Mouse (Mus musculus) adrenal gland, postnatal 36 days (tissue): ENCODE results near the gene Pdgfd. TPM values are rescaled to one million over a fixed set of nuclear protein-coding genes. Genes with fewer than 3 reads are reported as not detected.

Experiments
- DNase-seq, 2 experiments: peaks; one replicate each; pipeline ENCODE4 v3.0.0; 2021; ENCODE audit warnings: mixed read lengths in 1 of 2
- total RNA-seq, 2 experiments: library from RNA; stranded (reverse); gene quantifications; 2 replicates each; pipeline ENCODE4 v1.2.3; 2021

Pdgfd gene
- total RNA-seq, 2 experiments from 2014 or later: 26.3 to 44.8 TPM

DNA sequence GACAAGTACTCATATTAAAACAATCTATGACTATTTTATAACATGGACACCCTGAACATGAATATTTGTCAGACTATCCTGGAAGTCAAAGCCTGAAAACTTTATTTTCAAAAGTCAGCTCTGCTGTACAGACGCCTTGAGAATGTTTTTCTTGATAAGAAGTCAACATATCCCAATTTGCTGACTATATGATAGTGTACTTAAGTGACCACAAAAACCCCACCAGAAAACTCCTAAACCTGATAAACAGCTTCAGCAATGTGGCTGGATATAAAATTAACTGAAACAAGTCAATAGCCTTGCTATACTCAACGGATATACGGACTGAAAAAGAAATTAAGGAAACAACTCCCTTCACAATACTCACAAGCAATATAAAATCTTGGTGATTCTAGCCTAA is 137.5 kb downstream of the Pdgfd start:
- DNase-seq: no peak

DNA sequence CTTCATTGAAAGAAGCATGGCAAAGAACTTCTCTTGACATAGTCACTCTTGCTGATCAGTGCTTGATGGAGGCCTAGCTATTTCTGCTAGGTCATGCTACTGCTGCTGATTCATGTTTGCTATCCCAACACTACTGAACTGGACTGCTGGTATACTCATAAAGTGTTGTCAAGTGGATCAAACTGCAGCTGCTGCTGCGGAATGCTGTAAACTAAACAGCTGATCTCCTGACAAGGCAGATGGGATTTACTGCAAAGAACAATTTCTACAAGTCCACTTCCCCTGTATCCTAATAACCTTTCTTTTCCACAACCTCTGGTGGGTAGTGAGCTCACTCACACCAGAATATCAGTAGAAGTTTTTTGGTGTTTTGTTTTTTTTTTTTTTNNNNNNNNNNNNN is 148.7 kb downstream of the Pdgfd start:
- no peak for DNase-seq

DNA sequence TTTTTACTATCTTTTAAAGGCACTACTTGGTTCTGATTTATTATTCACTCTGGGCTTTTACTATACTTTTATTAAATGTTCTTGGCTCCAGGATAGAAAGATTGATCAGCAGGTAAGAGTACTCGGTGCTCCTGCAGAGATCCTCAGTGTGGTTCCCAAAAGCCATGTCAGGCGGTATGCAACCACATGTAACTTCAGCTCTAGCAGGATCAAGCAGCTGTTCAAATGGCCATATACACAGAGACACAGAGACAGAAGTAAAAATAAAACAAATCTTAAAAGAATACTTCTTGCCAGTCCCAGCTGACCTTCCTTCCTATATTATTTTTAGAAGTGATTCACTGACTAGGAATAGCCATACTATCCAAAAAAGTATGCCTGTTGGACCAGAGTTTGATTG is 157.0 kb downstream of the Pdgfd start:
- no peak for DNase-seq

DNA sequence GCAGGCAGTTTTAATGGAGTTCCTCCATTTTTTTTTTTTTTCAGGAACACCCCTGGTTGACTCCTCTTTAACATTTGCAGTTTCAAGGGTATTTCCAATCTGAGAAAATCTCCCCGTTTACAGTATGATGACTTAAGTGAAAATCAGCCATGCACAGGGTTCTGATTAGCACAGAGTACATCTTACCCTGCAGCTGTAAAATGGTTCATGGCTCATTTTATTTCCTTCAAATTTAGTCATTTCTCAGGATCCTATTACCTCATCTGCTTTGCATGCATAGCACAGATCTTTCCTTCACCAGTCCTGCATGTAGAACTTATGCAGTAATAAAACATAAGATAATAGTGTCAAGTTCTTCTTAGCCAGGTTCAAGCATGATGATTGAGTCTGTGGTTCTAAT is 165.1 kb downstream of the Pdgfd start:
- no peak for DNase-seq

DNA sequence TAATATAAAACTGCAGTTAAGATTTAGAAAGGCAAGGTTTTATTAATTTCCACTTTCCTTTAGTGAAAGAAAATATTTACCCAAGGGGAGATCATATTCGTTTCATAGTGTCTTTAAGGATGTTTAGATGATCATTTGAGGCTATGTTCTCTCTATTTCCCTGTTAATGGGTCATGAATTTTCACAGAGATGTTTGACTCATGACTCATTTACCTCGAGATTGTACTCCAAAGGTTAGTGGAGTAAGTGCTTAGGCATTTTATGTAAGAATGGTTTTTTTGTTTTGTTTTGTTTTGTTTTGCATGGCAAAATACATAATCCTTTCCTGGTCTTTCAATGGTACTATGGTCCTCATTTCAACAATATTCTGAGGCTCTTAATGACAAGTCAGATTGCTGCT is 167.9 kb downstream of the Pdgfd start:
- no peak for DNase-seq

DNA sequence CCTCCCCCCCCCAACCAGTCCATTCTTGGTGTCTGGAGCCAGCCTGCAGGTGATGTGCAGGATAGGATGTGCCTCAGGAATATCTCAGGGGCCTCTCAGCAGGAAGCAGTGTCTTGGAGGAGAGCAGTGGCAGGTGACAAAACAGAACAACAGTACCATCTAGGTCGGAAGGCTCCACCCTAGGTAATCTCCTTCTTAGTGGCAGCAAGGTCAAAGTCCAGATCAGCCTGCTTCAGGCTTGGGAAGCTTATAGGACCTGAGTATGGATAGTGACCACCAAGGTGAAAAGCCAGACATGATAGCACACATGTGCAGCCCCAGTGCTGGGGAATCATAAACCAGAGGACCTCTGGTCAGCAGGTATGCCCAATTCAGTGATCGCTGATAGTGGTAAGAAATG is 169.5 kb downstream of the Pdgfd start:
- no peak for DNase-seq

DNA sequence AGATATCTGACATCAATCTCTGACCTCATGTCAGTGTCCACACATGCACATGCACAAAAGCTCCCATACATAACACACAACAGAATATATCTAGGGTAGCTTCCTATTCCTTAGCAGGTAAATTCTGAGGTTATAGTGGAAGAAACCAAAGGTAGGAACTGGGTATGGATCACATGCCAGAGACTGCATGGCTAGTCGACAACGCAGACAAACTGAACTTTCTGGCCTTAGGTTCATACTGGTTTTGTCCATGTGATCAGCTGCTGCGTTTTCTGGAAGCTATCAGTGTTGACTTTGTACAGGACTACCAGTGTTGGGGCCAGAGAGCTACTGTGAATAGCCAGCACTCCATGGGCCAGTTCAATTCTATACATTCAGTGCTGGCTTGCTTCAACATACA is 170.0 kb downstream of the Pdgfd start:
- DNase-seq: no peak

DNA sequence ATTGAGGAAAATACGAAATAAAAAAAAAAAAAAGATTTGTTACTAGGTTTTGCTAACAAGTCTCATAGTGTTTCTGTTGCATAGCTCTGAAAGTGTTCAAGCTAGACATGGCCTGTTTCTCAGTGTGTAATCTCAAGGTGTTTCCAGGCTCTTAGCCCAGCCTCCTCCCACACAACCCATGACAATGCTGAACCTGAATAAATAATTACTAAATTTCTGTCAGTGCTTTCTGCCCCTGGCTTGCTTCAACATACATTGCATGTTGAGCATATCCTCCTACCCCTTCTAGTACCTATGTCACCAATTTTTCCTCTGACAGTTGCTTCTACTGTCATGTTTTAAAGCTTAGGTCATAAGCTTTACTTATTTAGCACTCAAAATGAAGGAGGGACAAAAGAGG is 171.0 kb downstream of the Pdgfd start:
- DNase-seq: peak in 1 of 2 experiments; percentile 10

DNA sequence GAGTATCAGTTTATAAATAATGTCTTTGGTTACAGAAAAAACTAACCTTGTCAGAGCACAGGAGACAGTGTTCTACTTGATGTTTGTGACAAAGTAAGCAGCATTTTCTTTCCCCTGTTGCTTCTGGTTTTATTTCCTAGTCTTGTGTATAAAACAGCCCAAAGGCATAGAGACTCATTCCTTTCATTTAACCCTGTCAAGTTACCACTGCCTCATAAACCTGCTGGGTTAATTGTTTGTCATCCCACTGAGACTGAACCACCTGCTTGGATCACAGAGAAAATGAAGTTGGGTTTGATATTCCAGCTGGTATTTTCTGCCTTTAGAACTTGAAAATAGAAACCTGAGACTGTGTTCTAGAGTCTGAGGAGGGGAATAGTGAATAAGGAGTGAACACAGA is 172.4 kb downstream of the Pdgfd start:
- DNase-seq: no peak

DNA sequence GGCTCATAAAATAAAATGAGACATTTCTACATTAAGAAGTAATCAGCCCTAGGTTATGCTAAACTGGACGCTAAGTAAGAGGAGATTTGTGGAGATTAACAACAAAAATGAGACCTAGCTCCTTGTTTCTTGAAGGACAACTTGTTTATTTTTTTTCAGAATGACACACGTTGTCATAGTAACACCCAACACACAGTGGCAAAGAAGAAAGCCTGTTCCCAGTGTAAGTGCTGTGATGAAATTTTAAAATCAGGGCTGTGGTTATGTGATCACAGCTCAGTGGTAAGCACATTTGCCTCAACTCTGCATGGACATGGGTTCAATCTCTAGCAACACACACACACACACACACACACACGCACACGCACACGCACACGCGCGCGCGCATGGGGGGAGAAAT is 174.5 kb downstream of the Pdgfd start:
- no peak for DNase-seq

DNA sequence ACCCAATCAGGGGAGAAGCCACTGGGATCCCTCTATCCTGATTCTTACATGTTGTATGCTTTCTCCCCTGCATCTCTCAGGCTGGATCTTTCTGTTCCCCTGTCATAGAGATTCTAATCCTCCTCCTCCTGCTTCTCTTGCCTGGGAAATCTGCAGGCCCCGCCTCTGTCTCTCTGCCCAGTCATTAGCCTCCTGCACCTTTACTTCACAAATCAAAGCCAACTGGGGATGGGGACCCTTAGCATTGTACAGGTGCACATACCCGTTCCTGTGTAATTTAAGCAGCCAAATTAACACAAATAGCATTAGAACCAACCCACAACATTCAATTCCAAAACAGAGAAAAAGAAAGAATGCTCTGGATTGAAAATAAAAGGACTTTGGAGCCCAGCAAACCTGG is 176.1 kb downstream of the Pdgfd start:
- no peak for DNase-seq

DNA sequence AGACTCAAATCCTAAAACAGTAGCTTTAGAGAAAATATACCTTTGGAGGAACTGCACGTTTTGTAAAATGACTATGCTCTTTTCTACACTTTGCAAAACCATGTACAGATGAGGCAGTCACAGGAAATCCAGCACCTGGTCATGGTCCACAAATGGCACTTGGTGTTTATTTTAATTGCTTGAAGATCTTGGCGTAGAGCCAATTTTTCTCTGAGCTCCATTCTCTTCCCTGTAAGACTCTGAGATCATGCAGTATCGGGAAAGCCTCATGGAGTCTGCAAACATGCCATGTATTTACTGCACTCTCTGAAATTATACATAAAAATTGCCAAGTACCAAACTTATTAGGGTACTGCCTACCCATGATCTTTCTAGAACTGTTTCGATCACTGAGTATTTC is 176.5 kb downstream of the Pdgfd start:
- no peak for DNase-seq

DNA sequence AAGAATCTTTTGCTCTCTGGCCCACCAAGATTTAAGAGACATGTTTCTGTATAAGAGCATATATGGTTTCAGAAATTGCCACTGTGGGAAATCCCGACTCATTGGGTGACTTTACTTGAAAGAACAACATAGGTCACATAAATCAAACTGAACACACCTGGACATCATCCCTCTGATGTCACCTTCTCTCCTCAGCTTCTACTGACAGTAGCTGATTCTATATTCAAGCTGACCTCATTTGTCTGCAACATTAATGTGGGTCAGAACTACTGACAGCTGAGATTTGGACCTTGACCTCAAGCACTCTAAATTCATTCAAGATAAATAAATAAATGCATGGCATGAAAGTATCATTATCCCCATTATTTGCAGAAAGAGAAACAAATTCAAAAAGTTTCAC is 177.0 kb downstream of the Pdgfd start:
- no peak for DNase-seq

DNA sequence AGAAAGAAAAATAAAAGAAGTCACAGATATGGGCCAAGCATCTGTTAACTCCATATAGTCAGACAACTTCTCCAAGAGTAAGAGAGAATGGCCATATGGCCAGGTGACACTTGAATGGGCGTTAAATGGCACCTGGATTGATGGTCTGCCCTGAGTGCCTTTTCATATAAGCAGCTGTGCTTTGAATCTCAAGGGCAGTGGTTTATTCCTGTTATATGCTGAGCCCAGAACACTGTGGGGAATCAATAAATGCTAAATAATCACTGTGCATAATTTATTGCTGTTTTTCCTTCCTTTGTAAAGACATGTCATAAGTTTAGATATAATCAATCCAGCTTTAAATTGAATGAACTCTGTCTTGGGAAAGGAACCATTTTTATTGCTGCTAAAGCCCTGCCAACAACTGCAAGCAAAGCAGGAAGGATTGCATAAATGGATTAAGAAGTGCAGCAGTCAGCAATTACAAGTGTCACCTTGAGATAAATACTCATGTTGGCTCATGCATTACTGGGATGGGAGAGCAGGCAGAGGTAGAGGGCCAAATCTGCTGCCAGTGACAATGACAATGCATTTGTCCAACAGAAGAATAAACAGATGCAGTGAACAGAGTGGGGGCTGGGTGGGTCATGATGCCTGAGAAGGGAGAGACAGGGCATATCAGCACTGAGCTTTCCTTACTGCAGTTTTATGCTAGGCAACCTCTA is 185.0 kb downstream of the Pdgfd start:
- DNase-seq: no peak

DNA sequence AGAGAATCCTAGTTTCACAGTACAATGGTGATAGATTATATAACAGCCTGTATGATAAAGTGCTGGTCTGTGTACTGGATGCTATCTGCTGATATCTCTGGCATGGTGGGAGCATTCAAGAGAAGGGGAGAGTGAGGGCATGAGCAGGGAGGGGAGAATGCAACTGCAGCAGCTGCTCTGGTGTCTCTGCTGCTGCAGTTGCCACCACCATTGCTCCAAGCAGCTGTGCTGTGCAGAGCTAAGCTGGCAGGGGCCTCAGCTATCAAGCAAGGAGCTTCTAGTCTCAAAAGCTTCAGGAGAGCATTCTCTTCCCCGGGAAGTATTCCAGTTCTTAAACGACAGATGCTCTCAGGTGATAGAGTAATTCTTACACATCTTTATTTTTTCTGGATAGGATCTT is 192.4 kb downstream of the Pdgfd start:
- DNase-seq: no peak

DNA sequence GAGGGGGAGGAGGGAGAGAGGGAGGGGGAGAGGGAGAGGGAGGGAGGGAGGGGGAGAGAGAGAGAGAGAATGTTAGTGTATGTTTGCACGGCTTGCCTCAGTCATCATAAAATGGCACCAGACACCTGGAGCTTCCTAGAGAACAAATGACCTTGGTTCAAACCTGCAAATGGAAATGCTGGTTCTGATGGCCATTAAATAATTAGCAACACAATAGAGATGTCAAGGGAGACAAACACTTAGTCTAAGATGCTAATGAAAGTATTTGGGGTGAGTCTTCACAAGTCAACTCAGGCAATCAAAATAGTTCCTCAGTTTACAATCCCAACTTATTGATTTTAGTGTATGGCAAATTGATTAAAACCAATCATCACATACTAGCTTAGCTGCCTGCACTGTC is 198.2 kb downstream of the Pdgfd start:
- DNase-seq: no peak

DNA sequence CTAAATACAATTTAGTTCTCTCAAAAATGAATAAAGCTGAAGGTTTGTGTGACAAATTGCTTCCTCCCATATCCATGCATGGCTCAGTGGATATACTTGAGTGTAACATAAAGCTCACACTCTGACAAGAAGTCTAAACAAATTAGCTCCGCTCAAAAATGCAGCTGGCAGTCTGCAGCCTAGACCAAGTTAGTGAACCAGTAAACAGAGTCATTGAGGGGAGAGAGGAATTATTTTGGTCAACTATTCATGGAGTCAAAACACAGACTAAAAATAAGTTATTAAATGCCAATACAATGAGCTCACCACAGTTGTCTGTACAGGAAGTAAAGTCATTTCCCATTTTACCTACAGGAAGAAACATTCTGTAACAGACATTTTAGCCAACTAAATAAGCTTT is 233.4 kb downstream of the Pdgfd start:
- no peak for DNase-seq

DNA sequence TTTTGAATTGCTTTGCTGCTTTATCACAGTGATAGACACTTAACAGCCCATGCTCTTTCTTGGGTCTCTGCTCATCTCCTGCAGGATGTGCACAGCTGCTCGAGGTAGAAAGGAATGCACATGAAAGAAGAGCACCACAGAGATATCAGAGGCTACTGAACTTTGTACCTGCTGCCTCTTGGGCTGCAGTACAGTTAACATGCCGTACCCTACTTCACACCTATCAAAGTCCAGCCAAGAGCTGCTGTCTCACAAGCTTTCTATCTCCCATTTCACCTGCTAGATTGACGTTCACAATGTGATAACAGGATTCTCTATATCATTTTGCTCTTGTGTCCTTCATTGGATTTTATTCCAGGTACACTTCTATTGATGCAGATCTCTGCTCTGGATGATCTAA is 238.2 kb downstream of the Pdgfd start:
- no peak for DNase-seq

DNA sequence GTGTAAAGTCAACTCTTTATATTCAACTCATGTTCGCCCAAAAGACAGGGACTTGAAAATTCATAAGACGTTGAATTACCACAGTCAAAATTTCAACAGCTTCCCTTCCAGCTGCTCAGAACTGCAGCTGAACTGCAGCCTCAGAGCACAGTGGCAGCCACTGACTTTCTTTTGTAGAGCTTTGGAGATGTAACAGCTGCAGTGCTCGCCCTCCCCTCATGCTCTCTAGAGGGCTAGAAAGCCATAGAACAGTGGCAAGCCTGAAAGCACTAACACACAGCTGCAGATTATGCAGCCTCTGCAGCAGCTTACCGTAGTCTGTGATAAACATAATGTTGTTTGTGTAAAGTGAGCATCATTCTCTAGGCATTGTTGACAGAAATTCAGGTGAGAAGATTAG is 239.6 kb downstream of the Pdgfd start:
- DNase-seq: no peak

DNA sequence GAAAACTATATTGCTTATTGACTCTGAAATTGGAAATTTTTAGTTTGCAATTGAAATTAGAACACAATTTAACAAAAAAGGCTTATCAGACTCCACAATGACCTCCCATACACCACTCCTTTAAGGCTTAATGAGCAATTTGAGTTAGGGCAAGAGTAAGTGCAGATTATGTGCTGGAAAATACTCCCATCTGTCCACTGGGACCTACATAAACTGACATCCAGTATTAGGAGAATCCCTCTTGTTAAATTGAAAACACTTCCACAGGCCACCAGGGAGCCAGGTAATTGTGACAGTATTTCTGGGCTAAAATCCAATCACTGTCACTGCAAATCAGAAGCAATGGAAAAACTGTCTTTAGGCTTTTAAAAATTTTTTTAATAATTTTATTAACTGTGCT is 256.2 kb downstream of the Pdgfd start:
- no peak for DNase-seq
